Mouse (Mus musculus): ENCODE results near the gene C2cd4c. TPM values are rescaled to one million over a fixed set of nuclear protein-coding genes. Genes with fewer than 3 reads are reported as not detected.

The C2cd4c gene
- polyA plus RNA-seq (2015; fragmentation: Nextera tagmentation; extraction: Ambion mirVana), result not detected in 2 replicates

GRCm38 (mm10) chr10:79613578-79614304 is at the start of gene C2cd4c:
Gene C2cd4c, minus strand, starts transcription at chr10:79614025.
- H3K27me3 ChIP-seq (ENCODE audit: control insufficient read depth, insufficient read depth, low read depth, low read length), result peaks cover 33% of the 10 kb centered on the region
- ATAC-seq (ENCODE audit: low read depth), result peak; percentile 88

GRCm38 (mm10) chr10:79661861-79662260 is 48.0 kb upstream of the C2cd4c start:
- Histone ChIP-seq H3K4me2 (ENCODE audit: low read depth, low read length) (no peak overlapping the region), H3K9me3 (ENCODE audit: control insufficient read depth, low read length) (no peaks in the 10 kb centered on the region), H3K4me1 (replicated peaks; ENCODE audit: control insufficient read depth, insufficient read depth, low read length) (peaks cover 2% of the 10 kb centered on the region; the same call in 1 of the 2 replicates), H3K4me3 (ENCODE audit: low read length) (no peak overlapping the region), H3K36me3 (ENCODE audit: control insufficient read depth, insufficient read depth, low read length) (no peaks in the 10 kb centered on the region), H3K9ac (ENCODE audit: low read length) (no peak overlapping the region), H3K27ac (ENCODE audit: low read length) (no peak overlapping the region), H3K27me3 (ENCODE audit: control insufficient read depth, insufficient read depth, low read depth, low read length) (no peaks in the 10 kb centered on the region)
- no peak for ATAC-seq (ENCODE audit: low read depth)
- WGBS, result 83% methylated on average over 1 of the region's 3 CpGs

More at GRCm38 (mm10) chr10:79613578-79614304, at the start of gene C2cd4c:
- H3K4me1 ChIP-seq (replicated peaks; ENCODE audit: control insufficient read depth, insufficient read depth, low read length), result peaks cover 14% of the 10 kb centered on the region
- H3K27ac ChIP-seq (ENCODE audit: low read length), result no peak within 1 kb of the TSS
- no peaks in the 10 kb centered on the region for H3K36me3 ChIP-seq (ENCODE audit: control insufficient read depth, insufficient read depth, low read length)
- peak within 1 kb of the TSS; percentile 62 for H3K9ac ChIP-seq (ENCODE audit: low read length)
- peak within 1 kb of the TSS; percentile 99 for H3K4me2 ChIP-seq (ENCODE audit: low read depth, low read length)
- under 1% methylated on average over 59 of the region's 60 CpGs for WGBS
- H3K4me3 ChIP-seq (ENCODE audit: low read length), result peak within 1 kb of the TSS; percentile 59
- H3K9me3 ChIP-seq (ENCODE audit: control insufficient read depth, low read length), result no peaks in the 10 kb centered on the region

DNA sequence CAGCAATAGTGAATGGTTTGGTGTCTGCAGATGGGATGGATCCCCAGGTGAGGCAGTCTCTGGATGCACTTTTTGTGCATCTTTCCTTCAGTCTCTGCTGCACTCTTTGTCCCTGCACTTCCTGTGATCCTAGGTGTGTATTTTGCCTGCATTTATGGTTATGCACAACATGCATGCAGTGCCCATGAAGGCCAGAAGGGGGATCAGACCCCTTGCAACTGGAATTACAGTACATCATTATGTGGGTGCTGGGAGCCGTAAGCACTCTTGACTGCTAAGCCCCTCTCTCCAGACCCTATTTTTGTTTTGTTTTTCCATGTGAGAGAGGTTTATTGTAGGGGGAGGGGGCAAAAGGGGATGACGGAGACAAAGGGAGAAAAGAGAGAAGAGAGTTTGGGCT is 46.5 kb upstream of the C2cd4c start:
- no peaks in the 10 kb centered on the region for H3K9me3 ChIP-seq (ENCODE audit: control insufficient read depth, low read length)
- no peaks in the 10 kb centered on the region for H3K36me3 ChIP-seq (ENCODE audit: control insufficient read depth, insufficient read depth, low read length)
- H3K4me2 ChIP-seq (ENCODE audit: low read depth, low read length), result no peak overlapping the region
- ATAC-seq (ENCODE audit: low read depth), result no peak
- H3K27me3 ChIP-seq (ENCODE audit: control insufficient read depth, insufficient read depth, low read depth, low read length), result no peaks in the 10 kb centered on the region
- H3K4me1 ChIP-seq (replicated peaks; ENCODE audit: control insufficient read depth, insufficient read depth, low read length), result peaks cover 2% of the 10 kb centered on the region; the same call in 1 of the 2 replicates
- no peak overlapping the region for H3K27ac ChIP-seq (ENCODE audit: low read length)
- 76% methylated on average over 2 of the region's 2 CpGs for WGBS
- H3K9ac ChIP-seq (ENCODE audit: low read length), result no peak overlapping the region
- no peak overlapping the region for H3K4me3 ChIP-seq (ENCODE audit: low read length)

DNA sequence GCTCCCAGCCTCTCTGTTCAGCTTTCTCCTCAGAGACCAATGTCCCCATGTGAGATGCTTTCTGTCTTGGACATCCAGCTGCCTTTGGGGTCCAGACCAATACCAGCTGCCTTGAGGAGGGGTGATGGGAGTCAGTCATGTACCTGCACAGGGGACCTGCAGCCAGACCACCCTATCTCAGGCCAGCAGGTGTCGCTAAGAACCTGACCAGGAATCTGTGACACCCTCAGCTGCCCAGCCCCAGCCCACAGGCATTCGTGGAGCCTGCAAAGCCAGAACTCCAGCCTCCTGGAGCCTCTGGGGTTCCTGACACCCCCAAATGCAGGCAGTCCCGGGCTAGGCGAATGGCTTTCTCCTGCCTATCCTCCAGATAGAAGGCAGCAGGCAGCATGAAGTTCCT is 45.0 kb upstream of the C2cd4c start:
- ATAC-seq (ENCODE audit: low read depth), result no peak; the same call in 1 of the 2 replicates

DNA sequence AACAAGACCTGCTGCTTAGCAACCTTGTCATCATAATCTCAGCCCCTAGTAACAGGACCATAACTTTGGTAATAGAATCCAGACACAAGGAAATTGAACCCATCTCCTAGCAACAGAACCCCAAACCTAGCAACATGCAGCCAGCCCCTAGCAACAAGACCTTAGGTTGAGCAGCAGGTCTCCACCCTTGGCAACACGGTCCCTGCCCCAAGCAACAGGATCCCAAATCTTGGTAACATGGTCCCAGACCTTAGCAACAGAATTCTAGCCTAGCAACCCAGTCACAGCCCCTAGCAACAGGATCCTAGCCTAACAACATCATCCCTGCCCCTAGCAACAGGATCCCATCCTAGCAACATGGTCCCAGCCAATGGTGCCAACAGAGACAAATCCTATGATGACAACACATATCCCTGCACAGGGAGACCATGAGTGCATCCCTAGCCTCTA is 41.1 kb upstream of the C2cd4c start:
- H3K9ac ChIP-seq (ENCODE audit: low read length), result no peak overlapping the region
- H3K36me3 ChIP-seq (ENCODE audit: control insufficient read depth, insufficient read depth, low read length), result no peaks in the 10 kb centered on the region
- H3K4me2 ChIP-seq (ENCODE audit: low read depth, low read length), result no peak overlapping the region
- WGBS, result 7% methylated on average over 1 of the region's 1 CpGs
- no peak overlapping the region for H3K4me3 ChIP-seq (ENCODE audit: low read length)
- no peaks in the 10 kb centered on the region for H3K4me1 ChIP-seq (replicated peaks; ENCODE audit: control insufficient read depth, insufficient read depth, low read length)
- no peak for ATAC-seq (ENCODE audit: low read depth)
- no peak overlapping the region for H3K27ac ChIP-seq (ENCODE audit: low read length)
- H3K9me3 ChIP-seq (ENCODE audit: control insufficient read depth, low read length), result no peaks in the 10 kb centered on the region
- no peaks in the 10 kb centered on the region; the same call in 1 of the 2 replicates for H3K27me3 ChIP-seq (ENCODE audit: control insufficient read depth, insufficient read depth, low read depth, low read length)

More for the DNA sequence above, 45.0 kb upstream of the C2cd4c start:
- H3K4me1 ChIP-seq (replicated peaks; ENCODE audit: control insufficient read depth, insufficient read depth, low read length), result no peaks in the 10 kb centered on the region
- no peaks in the 10 kb centered on the region for H3K9me3 ChIP-seq (ENCODE audit: control insufficient read depth, low read length)
- no peak overlapping the region for H3K9ac ChIP-seq (ENCODE audit: low read length)
- H3K27me3 ChIP-seq (ENCODE audit: control insufficient read depth, insufficient read depth, low read depth, low read length), result no peaks in the 10 kb centered on the region
- no peaks in the 10 kb centered on the region for H3K36me3 ChIP-seq (ENCODE audit: control insufficient read depth, insufficient read depth, low read length)
- H3K4me3 ChIP-seq (ENCODE audit: low read length), result no peak overlapping the region
- 18% methylated on average over 4 of the region's 4 CpGs for WGBS
- no peak overlapping the region for H3K27ac ChIP-seq (ENCODE audit: low read length)
- H3K4me2 ChIP-seq (ENCODE audit: low read depth, low read length), result no peak overlapping the region

GRCm38 (mm10) chr10:79652789-79653188 is 39.0 kb upstream of the C2cd4c start:
- Histone ChIP-seq H3K4me1 (replicated peaks; ENCODE audit: control insufficient read depth, insufficient read depth, low read length) (no peaks in the 10 kb centered on the region), H3K27ac (ENCODE audit: low read length) (no peak overlapping the region), H3K27me3 (ENCODE audit: control insufficient read depth, insufficient read depth, low read depth, low read length) (no peaks in the 10 kb centered on the region; the same call in 1 of the 2 replicates), H3K4me3 (ENCODE audit: low read length) (no peak overlapping the region), H3K36me3 (ENCODE audit: control insufficient read depth, insufficient read depth, low read length) (no peaks in the 10 kb centered on the region), H3K4me2 (ENCODE audit: low read depth, low read length) (no peak overlapping the region), H3K9ac (ENCODE audit: low read length) (no peak overlapping the region), H3K9me3 (ENCODE audit: control insufficient read depth, low read length) (no peaks in the 10 kb centered on the region)
- WGBS, result 66% methylated on average over 7 of the region's 7 CpGs
- no peak for ATAC-seq (ENCODE audit: low read depth)

GRCm38 (mm10) chr10:79649070-79649751 is 35.4 kb upstream of the C2cd4c start:
- Histone ChIP-seq H3K4me3 (ENCODE audit: low read length) (no peak overlapping the region), H3K27ac (ENCODE audit: low read length) (no peak overlapping the region), H3K36me3 (ENCODE audit: control insufficient read depth, insufficient read depth, low read length) (no peaks in the 10 kb centered on the region), H3K9me3 (ENCODE audit: control insufficient read depth, low read length) (no peaks in the 10 kb centered on the region), H3K27me3 (ENCODE audit: control insufficient read depth, insufficient read depth, low read depth, low read length) (no peaks in the 10 kb centered on the region; the same call in 1 of the 2 replicates), H3K4me2 (ENCODE audit: low read depth, low read length) (no peak overlapping the region), H3K9ac (ENCODE audit: low read length) (no peak overlapping the region), H3K4me1 (replicated peaks; ENCODE audit: control insufficient read depth, insufficient read depth, low read length) (no peaks in the 10 kb centered on the region)
- 27% methylated on average over 7 of the region's 7 CpGs for WGBS
- ATAC-seq (ENCODE audit: low read depth), result peak; percentile 66; the same call in 1 of the 2 replicates

GRCm38 (mm10) chr10:79645711-79646110 is 31.9 kb upstream of the C2cd4c start, which contains the start of gene Odf3l2:
Gene Odf3l2, minus strand, starts transcription at chr10:79645738.
- no peak within 1 kb of the TSS for H3K4me3 ChIP-seq (ENCODE audit: low read length)
- H3K4me2 ChIP-seq (ENCODE audit: low read depth, low read length), result no peak within 1 kb of the TSS
- H3K36me3 ChIP-seq (ENCODE audit: control insufficient read depth, insufficient read depth, low read length), result no peaks in the 10 kb centered on the region
- no peak within 1 kb of the TSS for H3K27ac ChIP-seq (ENCODE audit: low read length)
- ATAC-seq (ENCODE audit: low read depth), result no peak
- WGBS, result 64% methylated on average over 8 of the region's 8 CpGs
- no peaks in the 10 kb centered on the region for H3K27me3 ChIP-seq (ENCODE audit: control insufficient read depth, insufficient read depth, low read depth, low read length)
- H3K4me1 ChIP-seq (replicated peaks; ENCODE audit: control insufficient read depth, insufficient read depth, low read length), result no peaks in the 10 kb centered on the region
- no peak within 1 kb of the TSS for H3K9ac ChIP-seq (ENCODE audit: low read length)
- no peaks in the 10 kb centered on the region for H3K9me3 ChIP-seq (ENCODE audit: control insufficient read depth, low read length)

Data from lung, embryonic 16.5 days (tissue).